Mouse (Mus musculus) CH12.LX (cell line): Measurements from ENCODE around the gene Gm20388. TPM values are rescaled to one million over a fixed set of nuclear protein-coding genes. Genes with fewer than 3 reads are reported as not detected.
A peak's percentile ranks its signal among the peaks of the same experiment; 100 is the strongest.

Experiments used
- DNase-seq: peaks from one replicate; pipeline ENCODE4 v3.0.0-alpha.2; 2013; ENCODE audit errors: extremely low read depth
- H3K27ac ChIP-seq: 2 replicates; pipeline ENCODE4 v1.5.1; 2012; ENCODE audit warnings: low read depth, mild to moderate bottlenecking, control low read depth, moderate library complexity; ENCODE audit not compliant: insufficient read depth
- H3K27me3 ChIP-seq: replicated peaks from 2 replicates; pipeline ENCODE3; 2012; ENCODE audit warnings: inconsistent platforms
- H3K36me3 ChIP-seq, 2 experiments: replicated peaks in 1 of 2; 2 replicates each; pipeline versions ENCODE3 to v1.6.1; 2012; ENCODE audit warnings: inconsistent platforms in 1 of 2, low read length in 1 of 2, mild to moderate bottlenecking in 1 of 2, mixed read lengths in 1 of 2, moderate library complexity in 1 of 2; ENCODE audit not compliant: control insufficient read depth in 1 of 2, insufficient read depth in 1 of 2
- H3K4me1 ChIP-seq, 2 experiments: 2 replicates each; pipeline ENCODE4 v1.6.1; 2012; ENCODE audit warnings: inconsistent platforms in 1 of 2, moderate library complexity in 1 of 2; ENCODE audit not compliant: insufficient read depth in 2 of 2, control insufficient read depth in 1 of 2
- H3K4me2 ChIP-seq: 2 replicates; pipeline ENCODE4 v1.6.1; 2012; ENCODE audit warnings: low read depth, mild to moderate bottlenecking, control low read depth; ENCODE audit not compliant: poor library complexity, insufficient read depth, severe bottlenecking
- H3K4me3 ChIP-seq, 3 experiments: fragments of 150-350 bp in 1 of 3; sonication (generic) in 1 of 3; replicated peaks in 1 of 3; 2 replicates each; pipeline versions ENCODE3 to v1.5.1; 2011 to 2012; ENCODE audit warnings: low read depth in 2 of 3, low read length in 2 of 3, mild to moderate bottlenecking in 2 of 3, moderate library complexity in 2 of 3, control low read depth in 1 of 3, improper control_type of control experiment in 1 of 3, inconsistent platforms in 1 of 3, mixed read lengths in 1 of 3; ENCODE audit not compliant: poor library complexity in 1 of 3
- H3K79me2 ChIP-seq: replicated peaks from 2 replicates; pipeline ENCODE4 v1.6.1; 2012; ENCODE audit warnings: mild to moderate bottlenecking, moderate library complexity; ENCODE audit not compliant: control insufficient read depth, poor library complexity, insufficient read depth, severe bottlenecking; ENCODE audit errors: extremely low read depth
- H3K9ac ChIP-seq: 2 replicates; pipeline ENCODE4 v1.6.1; 2012; ENCODE audit warnings: low read depth, mild to moderate bottlenecking, control low read depth, moderate library complexity; ENCODE audit not compliant: insufficient read depth
- H3K9me3 ChIP-seq: replicated peaks from 2 replicates; pipeline ENCODE3; 2012; ENCODE audit warnings: low read length, inconsistent platforms, mixed read lengths
- BHLHE40 ChIP-seq: IDR thresholded peaks from 2 replicates; pipeline ENCODE4 v1.6.1; 2011; ENCODE audit warnings: mild to moderate bottlenecking, low read depth, low read length, improper control_type of control experiment
- CHD2 ChIP-seq: IDR thresholded peaks from 2 replicates; pipeline ENCODE4 v1.6.1; 2011; ENCODE audit warnings: low read length, improper control_type of control experiment
- CTCF ChIP-seq, 2 experiments: IDR thresholded peaks in 1 of 2; conservative IDR thresholded peaks in 1 of 2; 2 replicates each; pipeline ENCODE4 v1.5.1; 2011 to 2012; ENCODE audit warnings: low read depth in 2 of 2, low read length in 2 of 2, improper control_type of control experiment in 1 of 2, inconsistent platforms in 1 of 2, mild to moderate bottlenecking in 1 of 2, moderate library complexity in 1 of 2
- ELF1 ChIP-seq: IDR thresholded peaks from 2 replicates; pipeline ENCODE4 v1.6.1; 2014; ENCODE audit warnings: low read depth, mild to moderate bottlenecking, inconsistent platforms, low read length, improper control_type of control experiment
- EP300 ChIP-seq: IDR thresholded peaks from 2 replicates; pipeline ENCODE4 v1.6.1; 2011; ENCODE audit warnings: low read length, improper control_type of control experiment
- ETS1 ChIP-seq: conservative IDR thresholded peaks from 2 replicates; pipeline ENCODE4 v1.6.1; 2012; ENCODE audit warnings: low read depth, mild to moderate bottlenecking, inconsistent platforms, low read length, improper control_type of control experiment, moderate library complexity
- GABPA ChIP-seq: IDR thresholded peaks from 2 replicates; pipeline ENCODE4 v1.6.1; 2012; ENCODE audit warnings: low read depth, low read length, improper control_type of control experiment, inconsistent platforms; ENCODE audit not compliant: insufficient replicate concordance
- HCFC1 ChIP-seq: IDR thresholded peaks from 2 replicates; pipeline ENCODE4 v1.6.1; 2012; ENCODE audit warnings: low read depth, mild to moderate bottlenecking, inconsistent platforms, low read length, improper control_type of control experiment
- JUND ChIP-seq: conservative IDR thresholded peaks from 2 replicates; pipeline ENCODE4 v1.6.1; 2011; ENCODE audit warnings: low read depth, low read length, improper control_type of control experiment
- MAFK ChIP-seq: IDR thresholded peaks from 2 replicates; pipeline ENCODE4 v1.6.1; 2011; ENCODE audit warnings: low read length, improper control_type of control experiment; ENCODE audit not compliant: insufficient replicate concordance
- MXI1 ChIP-seq: IDR thresholded peaks from 2 replicates; pipeline ENCODE4 v1.6.1; 2011; ENCODE audit warnings: mild to moderate bottlenecking, low read depth, low read length, improper control_type of control experiment
- POLR2AphosphoS2 ChIP-seq: IDR thresholded peaks from 2 replicates; pipeline ENCODE4 v1.6.1; 2011; ENCODE audit warnings: low read depth, low read length, improper control_type of control experiment
- RAD21 ChIP-seq: IDR thresholded peaks from 2 replicates; pipeline ENCODE4 v1.6.1; 2011; ENCODE audit warnings: low read depth, mild to moderate bottlenecking, low read length, improper control_type of control experiment, moderate library complexity
- RCOR1 ChIP-seq: conservative IDR thresholded peaks from 2 replicates; pipeline ENCODE4 v1.6.1; 2012; ENCODE audit warnings: low read depth, mild to moderate bottlenecking, inconsistent platforms, low read length, improper control_type of control experiment
- SIN3A ChIP-seq: IDR thresholded peaks from 2 replicates; pipeline ENCODE4 v1.6.1; 2012; ENCODE audit warnings: low read length, improper control_type of control experiment, inconsistent platforms
- SMC3 ChIP-seq: IDR thresholded peaks from 2 replicates; pipeline ENCODE4 v1.6.1; 2011; ENCODE audit warnings: low read depth, low read length, improper control_type of control experiment
- TBP ChIP-seq: conservative IDR thresholded peaks from 2 replicates; pipeline ENCODE4 v1.6.1; 2011; ENCODE audit warnings: low read depth, low read length, improper control_type of control experiment
- UBTF ChIP-seq: IDR thresholded peaks from 2 replicates; pipeline ENCODE4 v1.6.1; 2012; ENCODE audit warnings: low read depth, mild to moderate bottlenecking, inconsistent platforms, low read length, improper control_type of control experiment, moderate library complexity
- USF2 ChIP-seq: conservative IDR thresholded peaks from 2 replicates; pipeline ENCODE4 v1.6.1; 2011; ENCODE audit warnings: low read depth, low read length, improper control_type of control experiment
- ZC3H11A ChIP-seq: IDR thresholded peaks from 2 replicates; pipeline ENCODE4 v1.6.1; 2012; ENCODE audit warnings: low read depth, mild to moderate bottlenecking, inconsistent platforms, low read length, improper control_type of control experiment
- ZKSCAN1 ChIP-seq: IDR thresholded peaks from 2 replicates; pipeline ENCODE4 v1.6.1; 2012; ENCODE audit warnings: low read depth, inconsistent platforms, low read length, improper control_type of control experiment, borderline replicate concordance
- ZMIZ1 ChIP-seq: IDR thresholded peaks from 2 replicates; pipeline ENCODE4 v1.6.1; 2012; ENCODE audit warnings: low read depth, mild to moderate bottlenecking, inconsistent platforms, low read length, improper control_type of control experiment
- dilution Hi-C: fragments of 300-500 bp; cut with MboI; formaldehyde crosslinking; loops from 2 replicates; pipeline ENCODE4 v1.14.3; 2020; ENCODE audit warnings: low sequenced_read_pairs; ENCODE audit not compliant: extremely low pct_unique_long_range_greater_than_20kb, extremely low pct_ligation_motif_present
- in situ Hi-C: fragments of 300-500 bp; cut with MboI; formaldehyde crosslinking; loops from 3 replicates; pipeline ENCODE4 v1.14.3; 2019; ENCODE audit warnings: low sequenced_read_pairs, low pct_ligation_motif_present, low pct_unique_long_range_greater_than_20kb, mixed read lengths
- polyA plus RNA-seq: library from polyadenylated mRNA; unstranded; fragments of >175 nt; gene quantifications from 2 replicates; pipeline ENCODE4 v1.2.1, GENCODE M21; 2012; ENCODE audit warnings: low read depth; ENCODE audit not compliant: insufficient read length
- total RNA-seq, 2 experiments: library from RNA; depleted of rRNA; stranded (reverse); fragments of 300-350 nt in 1 of 2; fragments of >200 nt in 1 of 2; gene quantifications; 2 replicates each; pipeline ENCODE4 v1.2.3; 2012 to 2014

Gene Gm20388
- total and polyA plus RNA-seq, 3 experiments: 14.8 to 26.3 (median 22.2) TPM

GRCm38 (mm10) chr8:122497912-122498311 lies 2587.3 kb downstream of the Gm20388 start:
- in situ Hi-C loops (no loop called here), dilution Hi-C loops (no loop called here)
- Histone ChIP-seq H3K4me3 (no peak overlapping the region), H3K9ac (no peak overlapping the region), H3K27ac (no peak overlapping the region), H3K4me1 (peaks cover 3 to 11% of the 10 kb centered on the region in 2 experiments; a peak in 2 of 4 replicates), H3K79me2 (no peaks in the 10 kb centered on the region), H3K27me3 (no peaks in the 10 kb centered on the region), H3K4me2 (no peak overlapping the region), H3K36me3 (peaks cover 81 to 95% of the 10 kb centered on the region in 2 experiments), H3K9me3 (no peaks in the 10 kb centered on the region)
- no peak for TF ChIP-seq POLR2AphosphoS2
- TF ChIP-seq SMC3: 0 out of 2 replicates have a peak, but pooled peaks have one; percentile 6
- TF ChIP-seq CTCF (conservative IDR thresholded peaks at IDR 0.05 in 1 of 2, IDR thresholded peaks at IDR 0.05 in 1 of 2; ENCODE audit: low read depth in 2 of 2, low read length in 2 of 2): peak; percentile 24 to 44
- peak; percentile 34 for DNase-seq

- Histone ChIP-seq H3K79me2 (no peaks in the 10 kb centered on the region), H3K4me1 (peaks cover 3 to 11% of the 10 kb centered on the region in 2 experiments; a peak in 2 of 4 replicates), H3K27ac (no peak overlapping the region), H3K36me3 (peaks cover 71 to 87% of the 10 kb centered on the region in 2 experiments), H3K9ac (no peak overlapping the region), H3K9me3 (no peaks in the 10 kb centered on the region), H3K4me2 (no peak overlapping the region), H3K27me3 (no peaks in the 10 kb centered on the region), H3K4me3 (no peak overlapping the region)
- peak; percentile 79 for DNase-seq
- dilution Hi-C loops (no loop called here), in situ Hi-C loops (loop anchor here (5.0 kb wide), 2 partner anchors 46 to 326 kb away; no protein-coding TSS in a partner anchor)
- peak; percentile 91 for TF ChIP-seq RAD21
- TF ChIP-seq SMC3: peak; percentile 95
- TF ChIP-seq ZC3H11A: peak; percentile 76
- no peak for TF ChIP-seq ZKSCAN1
- TF ChIP-seq CTCF (conservative IDR thresholded peaks at IDR 0.05 in 1 of 2, IDR thresholded peaks at IDR 0.05 in 1 of 2; ENCODE audit: low read depth in 2 of 2, low read length in 2 of 2): peak; percentile 82 to 93
Observed at GRCm38 (mm10) chr8:122500856-122501255, 2590.2 kb downstream of the Gm20388 start.

GRCm38 (mm10) chr8:122511552-122511951 lies 2600.9 kb downstream of the Gm20388 start:
- peaks cover 27 to 90% of the 10 kb centered on the region in 2 experiments for H3K36me3 ChIP-seq
- H3K27ac ChIP-seq: no peak overlapping the region
- no peaks in the 10 kb centered on the region for H3K27me3 ChIP-seq
- H3K4me1 ChIP-seq: peaks cover 5 to 20% of the 10 kb centered on the region in 2 experiments
- H3K79me2 ChIP-seq: no peaks in the 10 kb centered on the region
- no peak overlapping the region for H3K9ac ChIP-seq
- in situ Hi-C loops: no loop called here
- dilution Hi-C loops: no loop called here
- H3K9me3 ChIP-seq: no peaks in the 10 kb centered on the region
- TF ChIP-seq ETS1: no peak
- TF ChIP-seq RCOR1: no peak
- TF ChIP-seq ELF1: no peak
- no peak for TF ChIP-seq MXI1
- no peak for TF ChIP-seq USF2
- TF ChIP-seq HCFC1: no peak
- no peak for TF ChIP-seq UBTF
- TF ChIP-seq CHD2: no peak
- no peak for TF ChIP-seq SMC3
- TF ChIP-seq TBP: no peak
- TF ChIP-seq GABPA: no peak
- no peak for TF ChIP-seq JUND
- TF ChIP-seq EP300: no peak
- no peak for TF ChIP-seq ZMIZ1
- TF ChIP-seq BHLHE40: no peak
- TF ChIP-seq RAD21: no peak
- TF ChIP-seq MAFK: no peak
- no peak for TF ChIP-seq SIN3A
- DNase-seq: no peak
- no peak overlapping the region for H3K4me2 ChIP-seq
- no peak overlapping the region for H3K4me3 ChIP-seq
